Mouse (Mus musculus): ENCODE data around the gene Rnf8. TPM values are rescaled to one million over a fixed set of nuclear protein-coding genes. Genes with fewer than 3 reads are reported as not detected.

Rnf8 gene
- total and polyA plus RNA-seq, 3 experiments, result 29.3 to 37.3 (median 35.4) TPM

DNA sequence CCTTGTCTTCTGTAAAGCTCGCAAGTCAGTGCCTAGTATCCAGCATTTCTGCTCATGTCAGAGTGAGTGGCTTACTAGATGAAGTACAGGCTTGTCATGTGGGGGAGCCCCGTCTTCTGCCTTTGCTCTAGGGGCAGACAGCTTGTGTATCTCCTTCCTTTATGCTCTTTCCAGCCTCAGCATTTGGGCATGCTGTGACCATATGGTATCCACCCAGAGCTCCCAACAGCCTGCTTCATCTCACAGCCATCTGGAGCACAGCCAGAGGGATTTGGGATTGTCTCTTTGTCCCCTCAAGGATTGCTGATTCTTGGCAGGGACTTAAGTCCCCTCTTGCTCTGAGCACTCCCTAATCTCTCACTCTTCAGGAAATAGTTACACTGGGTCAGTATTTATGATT, 65.6 kb downstream of the Rnf8 start:
- H3K27me3 ChIP-seq (ENCODE audit: insufficient read depth, low read length), result no peaks in the 10 kb centered on the region; the same call in 1 of the 2 replicates
- no peak for ATAC-seq (ENCODE audit: extremely low read depth, insufficient number of reproducible peaks, low FRiP score, poor library complexity, severe bottlenecking)
- H3K36me3 ChIP-seq (replicated peaks), result peaks cover 97% of the 10 kb centered on the region
- no peaks in the 10 kb centered on the region for H3K9me3 ChIP-seq (replicated peaks)
- no peak overlapping the region for H3K4me3 ChIP-seq (ENCODE audit: low read depth, low read length)
- H3K4me1 ChIP-seq (ENCODE audit: insufficient read depth, low read depth, low read length), result peaks cover 82% of the 10 kb centered on the region
- no peak for DNase-seq (ENCODE audit: low spot score)
- TF ChIP-seq GATA2 (IDR thresholded peaks at IDR 0.05; ENCODE audit: borderline replicate concordance, low read depth, low read length) (no peak), TAL1 (conservative IDR thresholded peaks at IDR 0.05; ENCODE audit: low read depth, low read length) (no peak), POLR2AphosphoS5 (IDR thresholded peaks at IDR 0.05; ENCODE audit: insufficient replicate concordance, low read depth, low read length) (no peak), GATA1 (IDR thresholded peaks at IDR 0.05; ENCODE audit: borderline replicate concordance, low read length) (no peak), CTCF (IDR thresholded peaks at IDR 0.05; ENCODE audit: low read depth, low read length) (no peak)

DNA sequence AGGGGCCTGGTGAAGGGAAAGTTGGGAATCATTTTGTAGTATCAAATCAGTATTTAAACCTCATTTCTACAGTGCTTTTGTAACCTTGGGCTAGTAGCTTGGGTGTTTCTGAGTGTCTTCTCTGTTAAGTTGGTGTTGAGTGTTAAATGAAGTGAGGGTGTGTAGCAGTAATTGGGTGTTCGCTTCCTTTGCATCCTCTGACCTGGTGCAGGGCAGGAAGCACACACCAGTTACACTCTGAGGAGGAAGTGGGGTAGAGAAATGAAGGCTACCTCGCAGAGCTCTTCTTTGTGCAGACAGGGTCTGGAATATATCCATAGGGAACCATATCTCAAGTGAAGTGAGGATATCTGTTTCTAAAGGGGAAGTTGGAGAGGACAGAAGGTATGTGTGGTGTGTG, 66.3 kb downstream of the Rnf8 start:
- no peak for ATAC-seq (ENCODE audit: extremely low read depth, insufficient number of reproducible peaks, low FRiP score, poor library complexity, severe bottlenecking)
- DNase-seq (ENCODE audit: low spot score), result no peak
- Histone ChIP-seq H3K4me3 (ENCODE audit: low read depth, low read length) (no peak overlapping the region), H3K27me3 (ENCODE audit: insufficient read depth, low read length) (no peaks in the 10 kb centered on the region; the same call in 1 of the 2 replicates), H3K4me1 (ENCODE audit: insufficient read depth, low read depth, low read length) (peaks cover 89% of the 10 kb centered on the region), H3K9me3 (replicated peaks) (no peaks in the 10 kb centered on the region), H3K36me3 (replicated peaks) (peaks cover 97% of the 10 kb centered on the region)
- TF ChIP-seq POLR2AphosphoS5 (IDR thresholded peaks at IDR 0.05; ENCODE audit: insufficient replicate concordance, low read depth, low read length) (no peak), TAL1 (conservative IDR thresholded peaks at IDR 0.05; ENCODE audit: low read depth, low read length) (no peak), GATA2 (IDR thresholded peaks at IDR 0.05; ENCODE audit: borderline replicate concordance, low read depth, low read length) (no peak), GATA1 (IDR thresholded peaks at IDR 0.05; ENCODE audit: borderline replicate concordance, low read length) (no peak), CTCF (IDR thresholded peaks at IDR 0.05; ENCODE audit: low read depth, low read length) (no peak)

DNA sequence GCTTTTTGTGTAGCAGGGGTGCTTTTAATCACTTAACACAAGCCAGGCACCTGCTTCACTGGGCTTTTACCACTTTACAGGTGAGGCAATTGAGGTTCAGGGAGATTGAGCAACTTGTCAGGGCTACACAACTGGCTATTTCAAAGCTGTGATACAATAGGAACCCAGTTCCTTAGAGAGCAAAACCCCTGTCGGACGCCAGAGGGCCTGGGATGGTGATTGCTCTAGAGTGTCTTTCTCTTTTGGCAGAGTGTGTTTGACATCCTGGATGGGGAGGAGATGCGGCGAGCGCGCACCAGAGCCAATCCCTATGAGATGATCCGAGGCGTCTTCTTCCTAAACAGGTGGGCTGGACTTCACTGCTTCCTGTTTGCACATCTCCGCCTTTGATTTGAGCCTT, 67.1 kb downstream of the Rnf8 start:
- no peak for ATAC-seq (ENCODE audit: extremely low read depth, insufficient number of reproducible peaks, low FRiP score, poor library complexity, severe bottlenecking)
- Histone ChIP-seq H3K4me3 (ENCODE audit: low read depth, low read length) (no peak overlapping the region), H3K36me3 (replicated peaks) (peaks cover 95% of the 10 kb centered on the region), H3K9me3 (replicated peaks) (no peaks in the 10 kb centered on the region), H3K4me1 (ENCODE audit: insufficient read depth, low read depth, low read length) (peaks cover 90% of the 10 kb centered on the region), H3K27me3 (ENCODE audit: insufficient read depth, low read length) (no peaks in the 10 kb centered on the region; the same call in 1 of the 2 replicates)
- no peak for DNase-seq (ENCODE audit: low spot score)
- no peak for TF ChIP-seq CTCF (IDR thresholded peaks at IDR 0.05; ENCODE audit: low read depth, low read length)
- TF ChIP-seq POLR2AphosphoS5 (IDR thresholded peaks at IDR 0.05; ENCODE audit: insufficient replicate concordance, low read depth, low read length), result no peak
- no peak for TF ChIP-seq TAL1 (conservative IDR thresholded peaks at IDR 0.05; ENCODE audit: low read depth, low read length)
- no peak for TF ChIP-seq GATA1 (IDR thresholded peaks at IDR 0.05; ENCODE audit: borderline replicate concordance, low read length)
- TF ChIP-seq GATA2 (IDR thresholded peaks at IDR 0.05; ENCODE audit: borderline replicate concordance, low read depth, low read length), result no peak

DNA sequence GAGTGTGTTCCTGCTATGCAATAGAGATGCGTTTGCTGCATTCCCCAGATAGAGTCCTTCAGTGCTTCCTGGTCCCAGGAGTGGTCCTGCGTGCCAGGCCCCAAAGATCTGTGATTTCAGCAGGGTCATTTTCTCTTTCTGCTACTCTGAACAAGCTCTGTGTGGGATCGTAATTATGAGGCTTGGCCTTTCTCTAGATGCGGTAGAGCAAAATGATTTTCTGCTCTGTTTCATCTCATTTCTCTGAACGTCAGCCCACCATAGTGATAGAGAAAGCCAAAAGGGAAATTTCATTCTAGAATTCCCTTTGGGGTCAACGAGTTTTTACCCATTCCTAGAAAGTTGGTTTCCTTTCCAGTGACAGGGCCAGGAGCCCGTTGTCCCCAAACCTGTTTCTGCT, 67.7 kb downstream of the Rnf8 start:
- H3K36me3 ChIP-seq (replicated peaks), result peaks cover 92% of the 10 kb centered on the region
- peaks cover 93% of the 10 kb centered on the region for H3K4me1 ChIP-seq (ENCODE audit: insufficient read depth, low read depth, low read length)
- no peak for TF ChIP-seq POLR2AphosphoS5 (IDR thresholded peaks at IDR 0.05; ENCODE audit: insufficient replicate concordance, low read depth, low read length)

DNA sequence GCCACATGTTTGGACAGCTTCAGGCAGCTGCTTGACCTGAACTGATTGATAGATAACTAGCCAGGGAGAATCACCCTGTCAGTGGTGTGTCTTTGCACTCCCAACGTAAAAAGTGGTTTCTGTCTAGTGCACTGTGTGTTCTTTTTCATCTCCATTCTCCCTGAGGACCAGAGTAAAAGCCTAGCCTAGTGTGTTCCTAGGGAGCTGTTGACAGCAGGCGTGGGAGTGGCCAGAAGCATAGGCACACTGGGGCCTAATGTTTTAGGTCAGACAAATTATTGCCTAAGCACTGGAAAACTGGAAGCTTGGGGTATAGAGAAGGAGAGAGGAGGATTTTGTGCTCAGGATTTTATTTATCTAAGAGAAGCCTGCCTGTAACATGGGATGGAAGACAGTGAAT, 68.5 kb downstream of the Rnf8 start:
- TF ChIP-seq CTCF (IDR thresholded peaks at IDR 0.05; ENCODE audit: low read depth, low read length) (no peak), POLR2AphosphoS5 (IDR thresholded peaks at IDR 0.05; ENCODE audit: insufficient replicate concordance, low read depth, low read length) (no peak), GATA1 (IDR thresholded peaks at IDR 0.05; ENCODE audit: borderline replicate concordance, low read length) (no peak), GATA2 (IDR thresholded peaks at IDR 0.05; ENCODE audit: borderline replicate concordance, low read depth, low read length) (no peak), TAL1 (conservative IDR thresholded peaks at IDR 0.05; ENCODE audit: low read depth, low read length) (no peak)
- Histone ChIP-seq H3K27me3 (ENCODE audit: insufficient read depth, low read length) (no peaks in the 10 kb centered on the region), H3K4me1 (ENCODE audit: insufficient read depth, low read depth, low read length) (peaks cover 95% of the 10 kb centered on the region), H3K9me3 (replicated peaks) (no peaks in the 10 kb centered on the region), H3K4me3 (ENCODE audit: low read depth, low read length) (no peak overlapping the region), H3K36me3 (replicated peaks) (peaks cover 92% of the 10 kb centered on the region)
- DNase-seq (ENCODE audit: low spot score) (no peak), ATAC-seq (ENCODE audit: extremely low read depth, insufficient number of reproducible peaks, low FRiP score, poor library complexity, severe bottlenecking) (no peak)

More for the DNA sequence above, 67.7 kb downstream of the Rnf8 start:
- no peak for ATAC-seq (ENCODE audit: extremely low read depth, insufficient number of reproducible peaks, low FRiP score, poor library complexity, severe bottlenecking)
- DNase-seq (ENCODE audit: low spot score), result no peak
- Histone ChIP-seq H3K27me3 (ENCODE audit: insufficient read depth, low read length) (no peaks in the 10 kb centered on the region), H3K9me3 (replicated peaks) (no peaks in the 10 kb centered on the region), H3K4me3 (ENCODE audit: low read depth, low read length) (no peak overlapping the region)

DNA sequence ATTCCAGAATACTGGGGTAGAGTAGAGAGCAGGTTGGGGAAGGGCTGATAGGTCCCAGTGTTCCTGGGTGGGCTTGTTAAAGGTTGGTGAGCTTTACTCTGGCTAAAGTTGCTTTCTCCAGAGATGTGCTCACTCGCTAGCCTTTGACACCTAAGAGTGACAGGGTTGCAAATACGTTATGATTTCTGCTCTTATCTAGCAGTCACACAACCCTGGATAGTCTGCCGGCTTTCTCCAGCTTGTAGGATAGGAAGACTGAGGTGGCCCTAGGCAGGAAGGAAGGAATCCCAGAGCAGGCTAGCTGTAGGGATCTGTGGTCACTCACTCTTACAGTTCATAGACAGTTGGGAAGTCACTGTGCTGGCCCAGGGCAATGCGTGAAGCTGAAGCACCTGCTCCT, 69.7 kb downstream of the Rnf8 start:
- ATAC-seq (ENCODE audit: extremely low read depth, insufficient number of reproducible peaks, low FRiP score, poor library complexity, severe bottlenecking), result peak; percentile 18; the same call in 1 of the 2 replicates
- Histone ChIP-seq H3K27me3 (ENCODE audit: insufficient read depth, low read length) (no peaks in the 10 kb centered on the region), H3K4me1 (ENCODE audit: insufficient read depth, low read depth, low read length) (peaks cover 91% of the 10 kb centered on the region), H3K4me3 (ENCODE audit: low read depth, low read length) (peak overlapping the region; percentile 56; the same call in 1 of the 2 replicates), H3K36me3 (replicated peaks) (peaks cover 89% of the 10 kb centered on the region), H3K9me3 (replicated peaks) (peaks cover 5% of the 10 kb centered on the region)
- DNase-seq (ENCODE audit: low spot score), result no peak
- peak; percentile 52 for TF ChIP-seq TAL1 (conservative IDR thresholded peaks at IDR 0.05; ENCODE audit: low read depth, low read length)
- TF ChIP-seq CTCF (IDR thresholded peaks at IDR 0.05; ENCODE audit: low read depth, low read length), result no peak

DNA sequence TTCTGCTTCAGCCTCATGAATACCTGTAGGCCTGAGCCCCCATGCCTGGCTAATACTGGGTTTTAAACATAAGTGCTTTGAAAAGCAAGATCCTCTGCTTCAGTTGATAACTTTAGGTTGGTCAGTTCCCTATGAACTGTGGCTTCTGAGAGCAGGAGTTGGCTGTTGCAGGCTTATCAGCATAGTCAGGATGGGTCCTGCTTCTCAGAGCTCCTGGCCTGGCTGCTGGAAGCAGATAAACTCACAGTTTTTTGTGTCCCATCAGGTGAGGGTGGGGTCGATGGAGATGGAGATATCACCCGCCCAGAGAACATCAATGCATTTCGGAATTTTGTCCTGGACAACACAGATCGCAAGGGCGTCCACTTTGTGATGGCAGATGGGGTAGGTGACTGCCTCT, 72.2 kb downstream of the Rnf8 start:
- peaks cover 90% of the 10 kb centered on the region for H3K36me3 ChIP-seq (replicated peaks)
- ATAC-seq (ENCODE audit: extremely low read depth, insufficient number of reproducible peaks, low FRiP score, poor library complexity, severe bottlenecking) (peak; percentile 82), DNase-seq (ENCODE audit: low spot score) (peak; percentile 79)
- H3K4me1 ChIP-seq (ENCODE audit: insufficient read depth, low read depth, low read length), result peaks cover 91% of the 10 kb centered on the region
- H3K9me3 ChIP-seq (replicated peaks), result peaks cover 5% of the 10 kb centered on the region
- TF ChIP-seq GATA2 (IDR thresholded peaks at IDR 0.05; ENCODE audit: borderline replicate concordance, low read depth, low read length), result no peak
- TF ChIP-seq TAL1 (conservative IDR thresholded peaks at IDR 0.05; ENCODE audit: low read depth, low read length), result peak; percentile 97
- H3K27me3 ChIP-seq (ENCODE audit: insufficient read depth, low read length), result no peaks in the 10 kb centered on the region
- no peak overlapping the region; the same call in 1 of the 2 replicates for H3K4me3 ChIP-seq (ENCODE audit: low read depth, low read length)
